Mouse (Mus musculus): ENCODE results near the gene Dock9. TPM values are rescaled to one million over a fixed set of nuclear protein-coding genes. Genes with fewer than 3 reads are reported as not detected.

Gene Dock9
- total RNA-seq, 2 experiments from 2014 or later = 21.6 to 27.8 TPM

- peak in 1 of 2 experiments; percentile 14 for DNase-seq
Measured at GRCm38 (mm10) chr14:121617645-121618390, 179.8 kb downstream of the Dock9 start.

DNA sequence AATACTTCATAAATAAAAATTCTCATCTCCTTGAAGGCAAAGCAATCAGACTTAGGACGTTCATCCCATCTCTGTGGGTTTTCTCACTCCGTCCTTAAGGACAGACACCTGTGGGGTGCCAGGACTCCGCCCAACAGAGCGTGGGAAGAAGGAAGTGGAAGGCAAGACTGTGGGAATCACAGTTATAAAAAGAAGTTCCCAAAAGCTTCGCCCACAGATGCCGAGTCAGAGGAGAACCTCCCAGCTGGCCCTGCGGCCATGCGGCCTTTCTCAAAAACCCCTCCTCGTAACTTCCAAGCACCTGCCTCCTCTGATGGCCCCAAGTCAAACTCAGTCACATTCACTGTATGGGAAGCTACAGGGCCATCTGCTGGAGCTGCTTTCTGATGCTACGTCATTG lies 182.2 kb downstream of the Dock9 start:
- no peak for DNase-seq

GRCm38 (mm10) chr14:121614461-121615170 lies 183.0 kb downstream of the Dock9 start:
- peak; percentile 79 to 83 for DNase-seq

DNA sequence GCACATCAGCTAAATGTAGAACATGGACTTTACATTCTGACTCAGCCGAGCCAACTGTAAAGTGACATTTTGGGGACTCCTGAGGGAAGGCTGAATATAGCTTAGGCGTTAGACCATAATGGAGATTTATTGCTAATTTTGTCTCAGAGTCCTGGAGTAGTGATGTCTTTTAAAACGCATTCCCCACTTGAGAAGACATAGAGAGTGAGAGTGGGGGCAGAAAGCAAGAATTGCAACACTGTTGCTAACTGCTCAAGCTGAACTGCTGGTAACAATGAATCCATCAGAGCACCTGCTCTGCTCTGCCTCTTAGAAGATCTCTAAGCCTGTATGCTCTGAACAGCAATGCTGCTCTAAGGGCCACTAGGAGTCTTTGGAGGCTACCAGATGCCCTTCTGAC lies 184.1 kb downstream of the Dock9 start:
- no peak for DNase-seq

- no peak for DNase-seq
Measured at GRCm38 (mm10) chr14:121612926-121613325, 184.7 kb downstream of the Dock9 start.

GRCm38 (mm10) chr14:121611533-121611932 lies 186.1 kb downstream of the Dock9 start:
- DNase-seq = no peak

GRCm38 (mm10) chr14:121611098-121611497 lies 186.5 kb downstream of the Dock9 start:
- DNase-seq = no peak

- DNase-seq = no peak
Measured at GRCm38 (mm10) chr14:121608522-121608921, 189.1 kb downstream of the Dock9 start.

GRCm38 (mm10) chr14:121606433-121606832 lies 191.2 kb downstream of the Dock9 start:
- peak in 1 of 2 experiments; percentile 16 for DNase-seq

GRCm38 (mm10) chr14:121605260-121605659 lies 192.4 kb downstream of the Dock9 start:
- no peak for DNase-seq

GRCm38 (mm10) chr14:121604565-121604964 lies 193.1 kb downstream of the Dock9 start:
- DNase-seq = no peak

- DNase-seq = no peak
Measured at GRCm38 (mm10) chr14:121602610-121603009, 195.0 kb downstream of the Dock9 start.

DNA sequence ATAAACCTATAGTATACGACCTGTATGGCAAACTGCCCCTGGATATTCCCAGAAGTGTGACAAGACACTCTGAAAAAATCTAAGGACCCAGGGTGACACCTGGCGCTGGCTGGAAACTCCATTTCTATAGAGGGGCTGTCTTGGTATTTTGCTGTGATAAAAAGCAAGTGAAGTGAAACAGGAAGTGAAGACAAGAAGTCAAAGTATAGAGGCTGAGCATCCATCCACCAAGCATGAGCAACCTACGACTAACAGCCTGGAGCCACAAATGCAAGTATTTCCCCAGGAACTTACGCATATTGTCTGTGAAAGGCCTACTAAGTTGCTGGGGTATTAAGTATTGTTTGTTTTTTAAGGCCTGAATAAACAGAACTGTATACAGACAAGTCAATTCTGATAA lies 197.1 kb downstream of the Dock9 start:
- no peak for DNase-seq

DNA sequence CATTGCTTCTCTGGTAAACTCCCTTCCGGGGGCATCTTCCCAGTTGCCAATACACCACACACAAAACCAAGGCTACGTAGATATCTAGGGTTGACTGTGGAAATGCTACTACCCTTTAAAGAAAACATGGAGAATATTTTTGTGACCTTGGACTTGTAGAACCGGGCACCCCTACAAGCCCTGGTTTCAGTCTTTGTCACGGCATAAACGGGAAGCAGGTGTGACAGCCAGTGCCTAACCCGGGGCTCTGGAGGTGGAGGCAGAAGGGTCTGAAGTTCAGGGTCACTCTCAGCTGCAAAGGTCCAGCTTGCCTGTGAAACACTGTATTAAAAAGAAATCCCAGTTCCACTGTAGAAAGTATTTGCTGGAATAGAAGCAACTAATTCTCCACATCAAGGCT lies 200.6 kb downstream of the Dock9 start:
- no peak for DNase-seq

GRCm38 (mm10) chr14:121596631-121597030 lies 201.0 kb downstream of the Dock9 start:
- DNase-seq = no peak

DNA sequence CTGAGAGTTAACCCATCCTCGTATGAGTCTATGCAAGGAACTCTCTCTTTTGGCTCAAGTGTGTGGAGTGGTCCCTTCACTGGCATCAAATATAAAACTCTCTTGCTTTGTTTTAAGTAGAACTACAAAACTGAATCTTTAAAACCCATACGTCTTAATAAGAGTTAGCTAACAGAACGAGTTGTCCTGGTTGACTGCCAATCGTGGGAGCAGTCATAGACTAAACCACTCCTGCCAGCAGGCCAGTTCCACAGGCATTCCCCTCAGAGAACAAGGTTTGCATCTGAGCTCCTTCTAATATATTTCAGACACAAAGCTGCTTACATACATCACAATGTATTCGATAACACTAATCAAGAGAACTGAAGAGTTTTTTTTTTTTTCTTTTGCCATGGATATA lies 203.0 kb downstream of the Dock9 start:
- DNase-seq = no peak

DNA sequence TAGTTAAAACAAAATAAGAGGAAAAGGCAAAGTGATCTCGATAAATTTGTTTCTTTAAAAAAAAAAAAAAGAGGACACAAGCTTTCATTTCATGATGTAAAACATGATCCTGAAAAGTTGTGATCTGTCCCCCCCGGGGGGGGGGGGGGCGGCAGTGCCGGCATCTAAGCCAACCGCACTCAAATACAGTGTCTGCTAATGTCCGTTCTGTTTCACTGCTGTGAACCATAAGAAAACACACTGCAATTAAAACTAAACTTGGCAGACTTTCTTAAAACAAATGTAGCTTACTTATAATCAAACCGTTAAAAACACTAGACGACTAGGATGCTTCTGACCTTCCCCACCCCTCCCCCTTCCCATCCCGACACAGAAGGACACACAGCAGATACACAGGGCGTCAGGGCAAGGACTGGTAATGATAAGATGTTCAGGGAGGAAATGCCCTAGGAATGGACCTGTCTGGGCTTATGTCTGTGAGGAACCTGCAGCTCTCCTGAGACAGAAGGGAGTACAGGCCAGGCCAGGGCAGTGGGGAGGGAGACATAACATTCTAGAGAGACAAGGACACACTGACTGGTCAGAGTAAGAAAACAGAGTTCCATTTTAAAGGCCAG lies 204.2 kb downstream of the Dock9 start:
- DNase-seq = no peak

GRCm38 (mm10) chr14:121592890-121593289 lies 204.7 kb downstream of the Dock9 start:
- no peak for DNase-seq

DNA sequence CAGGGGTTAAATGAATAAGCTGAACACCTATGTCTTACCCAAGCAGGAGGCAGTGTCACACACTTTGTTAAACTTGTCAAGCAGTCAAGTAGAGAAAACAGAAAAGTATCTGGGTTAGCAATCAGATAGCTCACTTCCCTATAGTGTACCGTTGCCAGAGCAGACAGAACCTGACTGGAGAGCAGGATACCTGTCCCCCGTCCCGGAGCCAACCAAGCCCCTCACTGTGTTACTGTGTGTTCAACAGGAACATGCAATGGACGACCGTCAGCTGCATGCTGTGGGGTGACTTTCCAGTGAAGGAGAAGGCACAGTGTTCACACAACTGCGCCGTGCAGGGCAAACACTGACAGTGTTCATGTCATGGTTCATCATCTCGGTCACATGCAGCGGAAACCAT lies 205.3 kb downstream of the Dock9 start:
- no peak for DNase-seq

DNA sequence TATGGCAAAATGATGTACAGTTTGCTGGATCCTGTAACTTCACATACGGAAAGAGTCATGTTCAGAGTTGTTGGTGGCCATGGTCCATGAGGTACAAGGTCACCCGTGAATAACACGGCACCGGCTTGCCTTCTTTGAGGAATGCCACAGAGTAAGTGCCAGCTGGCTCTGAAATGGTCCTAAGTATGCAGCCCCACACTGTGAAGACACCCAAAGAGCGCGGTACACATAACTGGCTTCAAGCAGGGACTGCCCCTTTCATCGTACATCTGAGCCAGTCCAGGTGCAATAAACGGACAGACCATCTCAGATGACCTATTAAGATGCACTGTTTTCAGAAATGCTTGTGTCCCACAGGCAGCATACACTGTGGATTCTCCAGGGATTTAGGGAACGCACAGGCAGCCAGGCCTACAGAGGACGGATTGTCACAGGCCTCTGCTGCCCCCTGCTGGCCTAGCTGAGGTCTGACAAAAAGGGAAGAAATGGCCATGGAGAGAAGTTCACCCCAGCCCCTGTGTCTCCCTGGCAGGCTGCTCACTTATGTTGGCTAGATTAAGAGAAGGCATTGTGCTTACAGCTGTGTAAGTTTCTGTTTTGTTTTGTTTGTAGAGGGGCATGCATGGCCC lies 208.4 kb downstream of the Dock9 start:
- peak; percentile 68 to 82 for DNase-seq

DNA sequence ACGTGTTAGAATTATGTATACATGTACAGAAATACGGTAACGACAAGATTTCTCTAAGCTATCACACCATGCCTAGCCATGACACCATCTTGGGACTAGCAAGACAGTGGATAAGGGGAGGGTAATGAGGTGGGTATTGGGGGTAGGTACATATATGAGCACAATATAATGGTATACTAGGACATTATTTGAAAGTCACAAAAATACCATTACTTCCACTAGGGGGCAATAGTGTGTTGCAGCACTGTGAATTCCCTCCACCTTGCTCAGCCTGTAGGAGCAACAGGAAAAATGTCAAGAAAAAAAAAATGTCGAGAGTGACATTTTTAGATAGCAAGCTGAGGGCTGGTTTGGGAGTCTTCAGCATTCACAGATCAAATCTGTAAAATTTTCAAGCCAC lies 209.2 kb downstream of the Dock9 start:
- peak in 1 of 2 experiments; percentile 64 for DNase-seq

GRCm38 (mm10) chr14:121585906-121586765 lies 211.5 kb downstream of the Dock9 start:
- no peak for DNase-seq
